Mouse (Mus musculus) macrophage (primary cell): Measurements from ENCODE around the gene Otof. TPM values are rescaled to one million over a fixed set of nuclear protein-coding genes. Genes with fewer than 3 reads are reported as not detected.

ENCODE experiments used
- H3K27ac ChIP-seq: fragments of 350-480 bp; formaldehyde crosslinking; 2 replicates; pipeline ENCODE4 v1.9.0; 2021
- H3K36me3 ChIP-seq: fragments of 350-480 bp; formaldehyde crosslinking; 2 replicates; pipeline ENCODE4 v1.9.0; 2021; ENCODE audit errors: inconsistent target
- H3K4me3 ChIP-seq: fragments of 350-480 bp; formaldehyde crosslinking; 2 replicates; pipeline ENCODE4 v1.9.0; 2021; ENCODE audit errors: inconsistent target
- H3K79me2 ChIP-seq: fragments of 350-480 bp; formaldehyde crosslinking; 2 replicates; pipeline ENCODE4 v1.9.0; 2021; ENCODE audit errors: inconsistent target
- WGBS: methylation state at CpG from one replicate; pipeline ENCODE4 v1.1.7; 2026; ENCODE audit warnings: inconsistent platforms; ENCODE audit not compliant: missing documents; 5-methylcytosine and 5-hydroxymethylcytosine counted together
- polyA plus RNA-seq: library from polyadenylated mRNA; stranded (reverse); fragments of 250-400 nt; gene quantifications from 3 replicates; pipeline ENCODE4 v1.2.4, GENCODE M21; 2018; ENCODE audit warnings: inconsistent platforms

The Otof gene
- polyA plus RNA-seq, 1 experiment from 2014 or later, result not detected

- no peak overlapping the region for H3K4me3 ChIP-seq
- 89% methylated on average over 11 of the region's 11 CpGs for WGBS
- no peak overlapping the region for H3K27ac ChIP-seq
- H3K36me3 ChIP-seq, result no peaks in the 10 kb centered on the region
- H3K79me2 ChIP-seq, result no peaks in the 10 kb centered on the region
Measured at GRCm38 (mm10) chr5:30341601-30342365, 119.9 kb downstream of the Otof start.

DNA sequence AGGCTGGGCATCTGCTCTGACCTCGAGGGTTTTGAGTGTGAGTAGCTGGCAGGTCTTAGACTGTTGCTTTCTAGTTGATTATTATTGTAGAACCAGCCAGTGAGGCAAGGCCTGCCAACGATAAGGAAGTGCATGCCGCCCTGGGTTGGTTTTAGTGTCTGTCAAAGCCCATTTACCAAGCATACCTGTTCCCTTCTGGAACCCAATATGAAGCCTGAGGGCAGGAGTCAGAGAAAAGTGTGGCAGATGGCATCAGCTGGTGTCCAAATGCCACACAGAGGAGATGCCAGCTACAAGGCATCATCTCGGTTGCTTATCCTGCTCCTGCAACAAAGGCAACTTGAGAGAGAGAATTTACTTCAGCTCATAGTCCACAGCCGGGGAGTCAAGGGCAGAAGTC lies 120.9 kb downstream of the Otof start:
- Histone ChIP-seq H3K27ac (no peak overlapping the region), H3K4me3 (no peak overlapping the region), H3K36me3 (no peaks in the 10 kb centered on the region), H3K79me2 (no peaks in the 10 kb centered on the region)
- WGBS, result 75% methylated on average over 5 of the region's 5 CpGs

Other genes with a start within 250 kb of the Otof start
- gene Selenoi, start 229.4 kb downstream of the Otof start, polyA plus RNA-seq, result 4.8 to 9.1 TPM (median 7.1 TPM) in 3 replicates
- gene Drc1, start 180.5 kb downstream of the Otof start, polyA plus RNA-seq, result not detected in 3 replicates
- not detected in 3 replicates for gene 1700001C02Rik, start 4.1 kb upstream of the Otof start, polyA plus RNA-seq
- gene Cib4, start 83.9 kb upstream of the Otof start, polyA plus RNA-seq, result not detected in 3 replicates
- gene Kcnk3, start 126.2 kb upstream of the Otof start, polyA plus RNA-seq, result not detected in 3 replicates
- gene Slc35f6, start 186.0 kb upstream of the Otof start, polyA plus RNA-seq, result 88.8 to 137 TPM (median 120 TPM) in 3 replicates
- 14.0 to 121 TPM (median 41.5 TPM) in 3 replicates for gene Cenpa, start 204.8 kb upstream of the Otof start, polyA plus RNA-seq
- not detected in 3 replicates for gene Dpysl5, start 249.6 kb upstream of the Otof start, polyA plus RNA-seq